Mouse (Mus musculus) C2C12 (cell line): Measurements from ENCODE around the gene Syt1. TPM values are rescaled to one million over a fixed set of nuclear protein-coding genes. Genes with fewer than 3 reads are reported as not detected.

ENCODE experiments used
- H3K27me3 ChIP-seq: one replicate; pipeline ENCODE4 v1.6.1; 2011; ENCODE audit not compliant: control insufficient read depth, insufficient read depth, insufficient read length
- H3K36me3 ChIP-seq: one replicate; pipeline ENCODE4 v1.6.1; 2011; ENCODE audit not compliant: control insufficient read depth, insufficient read depth
- H3K4me3 ChIP-seq: one replicate; pipeline ENCODE4 v1.5.1; 2011; ENCODE audit warnings: mild to moderate bottlenecking, control low read depth; ENCODE audit not compliant: poor library complexity, insufficient read depth, severe bottlenecking
- H3K79me2 ChIP-seq: one replicate; pipeline ENCODE4 v1.6.1; 2011; ENCODE audit not compliant: control insufficient read depth, insufficient read depth
- H3K79me3 ChIP-seq: one replicate; pipeline ENCODE4 v1.6.1; 2011; ENCODE audit warnings: low read depth, control low read depth
- H3ac ChIP-seq: one replicate; pipeline ENCODE3; 2011; ENCODE audit warnings: low read depth; ENCODE audit not compliant: control insufficient read depth, insufficient read length
- CEBPB ChIP-seq: IDR thresholded peaks from one replicate; pipeline ENCODE4 v1.6.1; 2011; ENCODE audit warnings: low read depth, mild to moderate bottlenecking, control low read depth, moderate library complexity
- CTCF ChIP-seq: IDR thresholded peaks from one replicate; pipeline ENCODE4 v1.5.1; 2011; ENCODE audit not compliant: control insufficient read depth, insufficient read depth, insufficient read length
- FOSL1 ChIP-seq: IDR thresholded peaks from one replicate; pipeline ENCODE4 v1.8.0; 2011; ENCODE audit warnings: mild to moderate bottlenecking, low read length; ENCODE audit not compliant: poor library complexity, insufficient read depth, severe bottlenecking
- MAX ChIP-seq: IDR thresholded peaks from one replicate; pipeline ENCODE4 v1.6.1; 2011; ENCODE audit warnings: mild to moderate bottlenecking, control low read depth
- MYOD1 ChIP-seq: IDR thresholded peaks from one replicate; pipeline ENCODE4 v1.6.1; 2011; ENCODE audit warnings: low read depth; ENCODE audit not compliant: control insufficient read depth, insufficient read length
- MYOG ChIP-seq: IDR thresholded peaks from one replicate; pipeline ENCODE4 v1.6.1; 2011; ENCODE audit not compliant: control insufficient read depth, insufficient read length; ENCODE audit errors: extremely low read depth
- USF1 ChIP-seq: IDR thresholded peaks from one replicate; pipeline ENCODE4 v1.6.1; 2011; ENCODE audit warnings: low read depth, mild to moderate bottlenecking, control low read depth, moderate library complexity
- polyA plus RNA-seq: library from polyadenylated mRNA; unstranded; fragments of >200 nt; fragmentation: generic; extraction: Trizol; gene quantifications from one replicate; pipeline ENCODE4 v1.2.1, GENCODE M21; 2012; ENCODE audit warnings: missing spikeins

Syt1 gene
- polyA plus RNA-seq, 1 experiment, result 0.09 TPM

DNA sequence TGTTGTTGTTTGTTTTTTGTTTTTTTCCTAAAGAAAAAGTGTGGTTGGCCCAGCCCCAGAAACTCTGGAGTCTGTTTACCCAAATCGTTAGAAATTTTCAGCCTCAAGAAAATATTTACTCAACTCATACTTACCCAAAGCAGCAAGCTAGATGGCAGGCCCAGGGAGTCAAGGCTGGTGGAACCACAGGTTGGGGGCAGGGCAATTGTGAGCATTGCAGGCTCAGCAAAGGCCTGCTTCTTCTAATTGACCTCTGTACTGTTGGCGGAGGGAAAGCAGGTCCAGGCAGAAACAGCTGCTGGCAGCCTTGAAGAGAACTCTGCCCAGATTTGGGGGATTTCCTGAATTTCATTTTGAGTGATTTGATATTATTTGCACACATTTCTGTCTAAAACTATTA lies 557.2 kb downstream of the Syt1 start:
- no peak overlapping the region for H3K4me3 ChIP-seq
- H3K36me3 ChIP-seq, result no peaks in the 10 kb centered on the region
- no peak for TF ChIP-seq MYOD1
- no peak for TF ChIP-seq CEBPB
- TF ChIP-seq FOSL1, result no peak
- TF ChIP-seq MAX, result no peak
- TF ChIP-seq MYOG, result no peak
- no peak for TF ChIP-seq CTCF
- no peak for TF ChIP-seq USF1
- H3K79me3 ChIP-seq, result no peaks in the 10 kb centered on the region
- H3ac ChIP-seq, result no peak overlapping the region
- no peaks in the 10 kb centered on the region for H3K27me3 ChIP-seq
- no peaks in the 10 kb centered on the region for H3K79me2 ChIP-seq

DNA sequence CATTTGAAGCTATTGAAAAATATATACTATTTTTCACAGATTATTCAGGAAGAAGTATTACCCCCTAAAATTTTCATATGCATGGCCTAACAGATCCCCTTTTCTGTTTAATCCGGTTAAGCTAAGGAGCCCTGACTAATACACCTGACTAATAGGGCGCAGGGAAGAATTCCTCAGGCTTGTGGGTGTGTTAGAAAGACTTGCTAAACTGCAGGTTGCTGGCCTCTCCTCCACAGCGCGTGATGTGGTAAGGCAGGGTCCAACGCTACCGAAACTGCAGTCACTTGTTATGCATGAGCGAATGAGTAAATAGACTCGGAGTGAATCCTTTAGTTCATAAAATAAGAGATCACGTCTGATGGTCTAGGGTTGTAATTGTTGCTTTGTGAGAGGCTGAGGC lies 558.4 kb downstream of the Syt1 start:
- Histone ChIP-seq H3K36me3 (no peaks in the 10 kb centered on the region), H3K79me2 (no peaks in the 10 kb centered on the region), H3K79me3 (no peaks in the 10 kb centered on the region), H3K4me3 (no peak overlapping the region), H3K27me3 (no peaks in the 10 kb centered on the region), H3ac (no peak overlapping the region)
- TF ChIP-seq MAX (no peak), FOSL1 (no peak), MYOG (no peak), USF1 (no peak), MYOD1 (no peak), CTCF (no peak), CEBPB (no peak)

DNA sequence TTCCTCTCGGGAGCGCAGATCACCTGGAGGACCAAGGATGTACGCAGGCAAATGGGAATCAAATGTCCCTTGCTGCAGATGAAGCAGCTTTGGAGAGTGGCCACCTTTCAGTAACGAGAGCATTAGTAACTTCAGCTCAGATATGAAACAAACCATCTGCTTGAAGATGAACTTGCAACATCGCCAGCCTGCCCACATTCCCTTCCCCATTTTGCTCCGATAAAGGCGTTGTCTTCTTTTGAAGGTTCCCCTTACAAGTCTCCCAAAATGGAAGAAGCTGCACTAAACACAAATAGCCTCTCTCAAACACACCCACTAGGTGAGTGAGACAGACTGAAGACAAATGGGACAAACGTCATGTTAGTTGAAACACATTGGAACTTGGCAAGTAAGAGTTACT lies 559.3 kb downstream of the Syt1 start:
- no peaks in the 10 kb centered on the region for H3K27me3 ChIP-seq
- no peak overlapping the region for H3K4me3 ChIP-seq
- H3K79me2 ChIP-seq, result no peaks in the 10 kb centered on the region
- no peaks in the 10 kb centered on the region for H3K36me3 ChIP-seq
- H3K79me3 ChIP-seq, result no peaks in the 10 kb centered on the region
- no peak overlapping the region for H3ac ChIP-seq
- TF ChIP-seq MYOD1, result no peak
- no peak for TF ChIP-seq MYOG

DNA sequence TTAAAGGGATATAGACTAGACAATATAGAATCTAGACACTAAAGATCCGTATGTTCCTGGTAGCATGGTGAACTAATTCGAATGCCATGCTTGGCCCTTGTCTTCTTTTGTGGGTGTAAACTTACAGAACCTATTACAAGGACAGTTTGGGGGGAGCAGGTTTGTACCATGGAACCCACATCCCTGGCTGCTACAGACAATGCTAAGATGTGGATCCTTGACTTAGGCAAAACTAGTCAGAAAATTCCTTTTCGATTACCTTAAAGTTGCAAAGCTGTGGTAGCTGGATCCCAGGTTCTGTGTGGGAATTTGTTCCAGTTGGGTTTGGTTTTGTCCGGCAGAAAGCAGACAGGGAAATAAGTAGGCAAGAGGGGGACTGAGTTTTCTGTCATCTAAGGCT lies 560.4 kb downstream of the Syt1 start:
- TF ChIP-seq MYOD1 (no peak), FOSL1 (no peak), CEBPB (no peak), MAX (no peak), USF1 (no peak), MYOG (no peak), CTCF (no peak)
- Histone ChIP-seq H3K36me3 (no peaks in the 10 kb centered on the region), H3K4me3 (no peak overlapping the region)

DNA sequence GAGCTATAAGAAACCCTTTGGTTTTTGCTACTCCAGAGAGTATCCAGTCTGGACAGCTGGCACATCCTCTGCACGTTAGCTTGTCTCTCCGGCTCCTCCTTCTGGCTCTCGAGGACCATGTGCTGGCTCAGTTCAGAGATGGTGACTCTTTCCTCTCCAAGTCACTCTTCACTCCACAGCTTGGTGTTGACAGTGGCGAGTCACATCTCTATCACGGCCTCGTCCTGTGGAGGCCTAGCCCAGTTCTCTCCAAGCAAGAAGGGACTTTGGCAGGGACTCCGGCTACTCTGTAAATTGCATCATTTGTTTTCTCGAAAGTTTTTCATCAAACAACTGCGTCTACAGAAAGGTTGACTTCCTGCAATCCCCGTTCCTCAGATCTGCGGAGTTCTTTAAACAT lies 562.4 kb downstream of the Syt1 start:
- no peak for TF ChIP-seq USF1
- TF ChIP-seq CEBPB, result no peak
- TF ChIP-seq MAX, result no peak
- TF ChIP-seq FOSL1, result no peak
- no peak for TF ChIP-seq MYOG
- no peak for TF ChIP-seq CTCF
- no peak for TF ChIP-seq MYOD1
- no peak overlapping the region for H3ac ChIP-seq
- H3K27me3 ChIP-seq, result no peaks in the 10 kb centered on the region
- no peaks in the 10 kb centered on the region for H3K79me3 ChIP-seq
- H3K4me3 ChIP-seq, result no peak overlapping the region
- no peaks in the 10 kb centered on the region for H3K36me3 ChIP-seq
- H3K79me2 ChIP-seq, result no peaks in the 10 kb centered on the region

More for the DNA sequence above, 560.4 kb downstream of the Syt1 start:
- Histone ChIP-seq H3K27me3 (no peaks in the 10 kb centered on the region), H3K79me2 (no peaks in the 10 kb centered on the region), H3K79me3 (no peaks in the 10 kb centered on the region), H3ac (no peak overlapping the region)
